Mouse (Mus musculus): ENCODE results near the gene Fes.
A peak's percentile ranks its signal among the peaks of the same experiment; 100 is the strongest.
"Not testable (repeated sequence)": the region's sequence is repeated elsewhere in the genome, so short reads cannot be mapped to it uniquely, and the experiment has no call there.

Fes gene

DNA sequence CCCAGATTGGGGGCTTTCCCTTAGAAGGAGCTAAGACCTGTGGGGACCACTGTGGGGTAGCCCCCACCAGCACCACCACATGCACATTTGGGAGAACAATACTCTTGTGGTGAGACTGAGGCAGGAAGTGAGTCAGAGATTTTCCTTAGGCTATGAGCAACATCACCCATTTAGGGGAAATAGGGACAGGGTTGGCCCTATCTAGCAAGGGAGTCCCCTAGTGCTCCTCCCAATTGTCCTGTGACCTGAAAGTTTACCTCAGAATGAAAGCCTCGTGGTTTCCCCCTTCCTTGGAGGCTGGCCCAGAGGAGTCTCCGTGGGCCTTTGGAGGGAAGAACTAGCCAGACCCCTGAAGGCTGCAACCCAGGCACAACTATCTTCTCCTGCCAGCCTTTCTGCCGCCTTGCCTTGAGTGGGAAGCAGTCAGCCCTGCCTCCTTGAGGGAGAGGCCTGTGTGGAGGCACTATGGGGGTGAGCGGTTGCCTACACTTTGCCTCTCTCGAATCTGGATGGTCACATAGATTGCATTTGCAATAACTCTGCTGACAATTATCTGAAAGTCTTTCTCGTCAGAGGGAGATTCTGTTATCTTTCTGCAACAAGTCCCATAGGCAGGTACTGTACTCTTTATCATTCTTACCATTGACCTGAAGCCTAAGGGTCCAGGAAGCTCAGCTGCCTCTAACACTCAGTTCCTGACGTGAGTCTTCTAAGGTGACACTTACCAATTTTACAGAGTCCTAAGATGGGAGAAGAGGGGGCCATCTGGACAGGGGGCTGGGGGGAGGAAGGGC, 16.6 kb upstream of the Fes start:
- ATAC-seq (ENCODE audit: low TSS enrichment): no peak

DNA sequence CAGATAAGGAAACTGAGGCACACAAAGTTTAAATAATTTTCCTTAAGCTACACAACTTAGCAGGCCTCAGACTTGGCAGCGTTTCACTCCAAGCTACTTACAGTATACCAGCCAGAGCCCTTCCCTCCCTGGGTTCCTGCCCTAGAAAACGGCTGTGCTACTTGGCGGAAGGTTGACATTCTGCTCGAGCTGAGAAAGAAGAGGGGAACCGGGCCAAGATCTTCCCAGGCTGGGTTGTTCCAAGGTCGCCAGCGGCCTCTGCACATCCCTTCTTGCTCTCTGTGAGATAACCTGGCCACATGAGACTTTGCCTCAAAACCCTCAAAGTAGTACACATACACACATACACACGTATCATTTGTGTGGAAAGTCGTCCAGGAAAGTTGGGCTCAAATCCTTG, 15.8 kb upstream of the Fes start:
- peak; percentile 31; the same call in 1 of the 2 replicates for ATAC-seq (ENCODE audit: low TSS enrichment)

DNA sequence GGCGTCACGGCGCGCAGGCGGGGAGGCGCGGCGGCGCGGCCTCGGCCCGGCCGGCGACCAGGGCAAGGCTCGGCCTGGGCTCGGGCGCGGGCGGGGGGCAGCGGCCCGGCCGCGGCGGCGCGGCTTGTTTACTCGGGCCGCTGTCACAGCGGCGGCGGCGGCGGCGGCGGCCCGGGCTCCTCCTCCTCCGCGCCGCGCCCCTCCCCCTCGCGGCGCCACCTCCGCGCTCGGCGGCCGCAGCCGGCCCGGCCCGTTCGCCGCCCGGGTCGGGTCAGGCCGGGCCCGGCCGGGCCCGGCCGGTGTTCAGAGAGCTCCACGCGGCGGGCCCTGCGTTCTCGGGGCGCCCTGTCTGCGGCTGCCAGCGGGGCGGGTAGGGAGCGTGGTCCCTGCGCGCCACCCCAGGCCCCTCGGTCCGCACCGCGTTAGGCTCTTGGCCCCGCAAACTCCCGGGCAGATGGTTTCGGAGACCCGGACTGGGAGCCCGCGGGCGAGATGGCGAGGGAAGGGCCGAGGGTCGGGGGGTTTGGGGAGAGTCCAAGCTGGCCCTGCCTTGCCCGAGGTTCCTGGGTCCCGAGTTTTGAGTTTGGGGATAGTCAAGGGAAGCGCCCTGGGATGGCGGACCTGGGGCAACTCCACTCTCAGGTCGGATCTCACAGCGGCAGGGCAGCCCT, 15.0 kb upstream of the Fes start:
- ATAC-seq (ENCODE audit: low TSS enrichment): peak; percentile 18

DNA sequence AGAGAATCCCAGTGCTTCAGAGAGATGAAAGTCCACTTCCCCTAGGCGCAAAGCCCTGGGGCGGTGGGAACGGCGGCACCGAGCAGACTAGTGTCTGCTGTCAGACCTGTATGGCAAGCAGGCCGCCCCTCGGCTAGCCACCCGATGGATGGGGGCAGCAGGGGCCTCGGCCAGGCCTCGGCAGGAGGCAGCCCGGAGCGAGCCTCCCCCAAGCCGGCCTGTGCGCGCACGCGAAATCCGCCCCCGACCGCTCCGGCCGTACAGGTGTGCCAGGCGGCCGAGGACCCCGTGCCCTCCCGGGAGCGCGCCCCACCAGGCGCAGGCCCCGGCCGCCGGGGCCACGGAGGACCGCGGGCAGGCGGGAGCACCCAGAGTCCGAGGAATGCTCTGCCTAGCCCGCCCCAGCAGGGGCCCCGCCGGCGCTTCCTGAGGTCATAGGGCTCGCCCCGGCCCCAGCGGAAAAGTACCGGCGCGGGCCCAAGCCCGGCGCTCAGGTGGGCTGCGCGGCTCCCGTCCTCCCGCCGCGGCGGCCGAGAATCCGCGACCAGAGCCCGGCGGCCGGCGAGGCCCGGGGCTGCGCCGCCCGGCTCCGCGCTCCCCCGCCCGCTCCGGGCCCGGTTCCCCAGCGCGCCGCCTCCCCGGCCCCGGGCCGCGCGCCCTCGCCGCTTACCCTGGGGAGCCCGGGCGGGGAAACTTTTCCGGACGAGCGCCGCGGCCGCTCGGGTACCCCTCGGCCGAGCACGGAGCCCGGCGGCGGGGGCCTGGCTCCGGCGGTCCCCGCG, 14.3 kb upstream of the Fes start:
- peak; percentile 12; the same call in 1 of the 2 replicates for ATAC-seq (ENCODE audit: low TSS enrichment)

DNA sequence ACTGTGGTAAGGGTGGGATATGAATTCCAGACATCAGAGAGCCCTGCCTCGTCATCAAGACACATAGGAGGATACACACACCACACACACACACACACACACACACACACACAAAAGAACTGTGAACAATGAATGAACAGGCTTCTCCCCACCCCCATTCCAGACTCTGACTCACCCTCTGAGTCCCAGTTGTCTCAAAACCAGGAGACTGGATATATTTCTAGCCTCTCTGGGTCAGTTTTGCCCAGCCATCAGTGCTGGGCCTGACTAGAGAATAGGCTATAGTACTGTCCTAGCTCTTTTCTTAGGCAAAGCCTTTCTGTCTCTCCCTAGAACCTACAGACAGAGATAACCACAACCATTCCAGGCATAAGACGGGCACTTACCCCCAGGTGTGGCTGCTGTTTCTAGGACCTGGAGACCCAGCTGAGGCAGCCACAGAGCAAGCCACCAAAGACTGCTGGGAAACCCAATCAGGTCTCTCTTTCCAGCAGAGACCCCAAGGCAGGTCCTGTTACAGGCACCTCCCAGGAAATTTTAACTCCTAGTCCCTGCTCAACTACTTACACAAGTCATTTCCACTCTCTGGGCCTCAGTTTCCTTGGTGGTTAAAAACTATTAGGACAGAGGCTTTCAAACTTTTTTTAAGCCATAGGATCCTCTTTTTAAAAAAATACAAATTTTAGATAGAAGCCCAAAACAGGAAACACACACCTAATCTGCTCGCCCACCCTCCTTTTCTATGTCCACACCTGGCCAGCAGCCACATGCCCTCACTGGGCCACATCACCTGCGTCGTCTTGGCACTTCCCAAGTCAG, 13.5 kb upstream of the Fes start:
- ATAC-seq (ENCODE audit: low TSS enrichment): no peak

DNA sequence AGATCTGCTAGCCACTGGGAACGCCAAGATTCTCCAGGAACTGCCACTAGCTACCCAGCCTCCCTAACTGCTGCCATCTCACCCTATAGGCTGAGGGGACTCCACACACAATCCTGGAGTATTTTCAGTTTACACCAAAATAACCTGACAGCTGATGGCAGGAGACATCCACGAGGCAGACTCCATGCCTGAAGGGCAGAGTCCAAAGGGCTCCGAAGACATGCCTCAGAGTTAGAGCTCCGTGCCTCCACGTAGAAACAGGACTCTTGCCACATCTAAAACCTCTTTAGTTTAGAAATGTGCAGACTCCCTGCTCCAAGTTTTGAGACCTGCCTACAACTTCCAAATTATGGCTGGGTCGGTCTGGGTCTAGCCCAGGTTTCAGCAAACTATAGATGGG, 12.8 kb upstream of the Fes start:
- ATAC-seq (ENCODE audit: low TSS enrichment): no peak

DNA sequence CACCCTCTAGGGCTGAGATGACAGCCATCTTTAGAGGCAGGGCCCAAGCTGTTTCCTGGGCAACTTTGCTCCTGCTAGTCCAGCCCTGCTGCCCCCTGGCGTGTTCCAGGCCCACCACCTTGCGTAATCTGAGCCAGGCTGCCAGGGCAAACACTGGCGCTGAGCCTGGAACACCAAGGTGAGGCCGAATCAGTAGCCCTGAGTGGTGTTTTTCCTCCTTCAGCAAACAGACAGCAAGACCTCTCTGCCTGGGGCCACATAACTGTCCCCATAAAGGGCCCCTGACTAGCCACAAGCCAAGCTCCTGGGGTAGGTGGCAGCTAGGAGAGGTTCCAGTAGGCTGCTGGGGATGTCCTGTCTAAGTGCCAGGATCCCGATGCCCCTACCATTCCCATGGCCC, 12.4 kb upstream of the Fes start:
- no peak for ATAC-seq (ENCODE audit: low TSS enrichment)

DNA sequence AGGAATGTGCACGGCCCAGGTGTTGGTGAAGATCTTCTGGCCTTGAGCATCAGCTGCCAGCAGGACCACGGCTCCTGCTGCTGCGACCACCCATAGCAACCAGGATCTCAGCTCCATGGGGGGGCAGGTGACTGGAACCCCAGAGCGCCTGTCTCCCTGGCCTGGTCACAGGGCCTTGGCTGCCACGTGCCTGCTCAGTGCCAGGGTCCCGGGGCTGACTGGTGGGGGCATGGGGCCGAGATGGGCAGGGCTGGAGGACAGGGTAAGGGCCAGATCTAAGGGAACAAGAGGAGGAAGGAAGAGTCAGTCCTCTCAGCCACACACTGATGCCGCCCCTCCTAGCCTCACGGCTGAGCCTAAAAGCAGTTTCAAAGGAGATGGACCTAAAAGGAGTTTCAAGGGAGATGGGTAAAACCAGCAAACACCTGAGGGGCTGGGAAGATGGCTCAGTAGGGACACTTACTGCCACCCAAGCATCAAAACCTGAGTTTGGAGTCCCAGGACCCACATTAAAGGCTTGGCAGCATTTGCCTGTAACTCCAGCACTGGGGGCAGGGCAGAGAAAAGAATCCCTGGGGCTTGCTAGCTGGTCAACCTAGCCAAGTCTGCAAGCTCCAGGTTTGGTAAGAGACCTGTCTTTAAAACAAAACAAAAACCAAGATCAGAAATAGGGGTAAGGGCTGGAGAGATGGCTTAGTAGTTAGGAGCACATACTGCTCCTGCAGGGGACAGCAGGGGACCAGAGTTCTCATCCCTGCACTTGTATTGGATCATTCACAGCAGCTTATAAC, 11.1 kb upstream of the Fes start:
- no peak for ATAC-seq (ENCODE audit: low TSS enrichment)

DNA sequence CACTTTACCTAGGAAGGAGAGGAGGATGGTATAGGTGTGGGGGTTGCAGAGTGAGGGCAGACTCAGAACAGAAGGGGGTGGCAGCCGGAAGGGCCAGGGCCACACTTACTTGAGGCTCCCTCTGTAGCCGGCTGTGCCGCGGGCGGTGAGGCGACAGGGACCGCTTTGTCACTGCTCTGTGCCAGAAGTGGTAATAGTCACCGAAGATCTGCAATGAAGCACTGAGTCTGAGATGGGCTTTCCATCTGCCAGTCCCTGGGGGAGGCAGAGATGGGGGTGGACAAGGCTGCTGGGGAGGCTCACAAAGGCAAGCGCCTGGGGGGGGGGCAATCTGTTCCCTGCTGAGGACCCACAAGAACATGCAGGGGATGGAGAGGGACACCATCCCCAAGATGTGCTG, 10.2 kb upstream of the Fes start:
- peak; percentile 51 for ATAC-seq (ENCODE audit: low TSS enrichment)

DNA sequence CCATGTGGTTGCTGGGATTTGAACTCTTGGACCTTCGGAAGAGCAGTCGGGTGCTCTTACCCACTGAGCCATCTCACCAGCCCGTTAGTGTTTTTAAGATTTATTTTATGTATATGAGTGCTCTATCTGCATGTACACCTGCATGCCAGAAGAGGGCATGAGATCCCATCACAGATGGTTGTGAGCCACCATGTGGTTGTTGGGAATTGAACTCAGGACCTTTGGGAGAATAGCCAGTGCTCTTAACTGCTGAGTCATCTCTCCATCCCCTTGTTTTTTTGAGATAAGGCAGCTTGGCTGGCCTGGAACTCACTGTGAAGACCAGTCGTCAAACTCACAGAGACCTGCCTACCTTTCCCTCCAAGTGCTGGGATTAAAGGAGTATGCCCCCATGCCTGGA, 8.7 kb upstream of the Fes start:
- not testable (repeated sequence) for ATAC-seq (ENCODE audit: low TSS enrichment)

DNA sequence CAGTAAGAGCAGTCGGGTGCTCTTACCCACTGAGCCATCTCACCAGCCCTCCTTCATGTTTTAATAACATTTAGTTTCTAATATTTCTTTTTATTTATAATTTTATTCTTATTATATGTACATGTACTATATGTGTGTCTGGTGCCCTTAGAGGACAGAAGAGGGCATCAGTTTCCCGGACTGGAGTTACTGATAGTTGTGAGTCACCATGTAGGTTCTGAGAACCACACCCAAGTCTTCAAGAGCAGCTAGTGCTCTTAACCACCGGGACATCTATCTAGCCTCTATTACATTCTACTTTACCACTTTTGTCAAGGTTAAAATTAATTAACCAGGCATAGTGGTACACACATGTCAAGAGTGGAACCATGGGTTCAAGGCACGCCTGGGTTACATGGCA, 6.9 kb upstream of the Fes start:
- no peak for ATAC-seq (ENCODE audit: low TSS enrichment)

DNA sequence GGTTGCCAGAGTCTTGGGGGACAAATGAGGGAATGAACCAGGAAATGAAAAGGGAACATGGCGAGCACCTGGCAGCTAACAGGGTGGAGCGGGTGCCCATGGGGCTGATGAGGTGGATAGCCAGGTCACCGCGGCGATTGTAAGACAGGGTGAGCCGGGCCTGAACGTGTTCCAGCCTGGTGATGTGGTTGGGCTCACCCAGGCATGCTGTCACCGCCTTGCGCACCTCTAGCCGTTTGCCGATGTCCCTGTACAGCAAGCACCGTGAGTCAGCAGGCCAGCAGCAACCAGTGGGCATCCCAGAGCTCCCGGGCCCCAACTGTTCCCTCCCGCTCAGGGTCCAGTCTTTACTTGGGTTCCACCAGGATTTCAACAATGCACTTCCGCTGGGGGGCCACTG, 4.4 kb upstream of the Fes start:
- no peak for ATAC-seq (ENCODE audit: low TSS enrichment)

DNA sequence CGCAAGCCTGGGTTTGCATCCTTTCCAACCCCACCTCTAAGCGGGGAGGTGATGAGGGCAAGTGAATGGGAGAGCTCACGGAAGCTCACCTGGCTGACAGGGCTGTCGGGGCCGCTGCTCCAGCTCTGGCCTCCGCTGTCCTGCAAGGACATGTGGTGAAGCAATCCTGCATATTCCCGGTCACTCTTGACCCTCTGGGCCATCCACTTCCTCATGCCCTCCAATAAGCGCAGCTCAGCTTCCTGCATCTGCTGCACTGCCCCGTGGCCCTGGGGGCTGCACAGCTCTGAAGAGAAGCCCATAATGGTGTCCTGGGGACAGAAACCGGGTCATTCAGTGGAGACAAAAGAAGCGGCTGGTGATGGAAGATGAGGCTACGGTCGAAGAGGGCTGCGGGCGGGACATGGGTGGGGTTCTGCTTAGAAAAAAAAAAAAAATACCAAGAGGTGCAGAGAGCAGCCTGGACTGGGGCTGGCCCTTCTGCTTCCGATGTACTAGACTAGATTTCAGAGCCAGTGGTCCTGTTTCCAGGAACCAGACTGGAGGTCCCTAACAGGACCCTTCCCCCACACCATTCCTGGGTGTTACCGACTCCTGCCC, 613 bp downstream of the Fes start:
- no peak for ATAC-seq (ENCODE audit: low TSS enrichment)

DNA sequence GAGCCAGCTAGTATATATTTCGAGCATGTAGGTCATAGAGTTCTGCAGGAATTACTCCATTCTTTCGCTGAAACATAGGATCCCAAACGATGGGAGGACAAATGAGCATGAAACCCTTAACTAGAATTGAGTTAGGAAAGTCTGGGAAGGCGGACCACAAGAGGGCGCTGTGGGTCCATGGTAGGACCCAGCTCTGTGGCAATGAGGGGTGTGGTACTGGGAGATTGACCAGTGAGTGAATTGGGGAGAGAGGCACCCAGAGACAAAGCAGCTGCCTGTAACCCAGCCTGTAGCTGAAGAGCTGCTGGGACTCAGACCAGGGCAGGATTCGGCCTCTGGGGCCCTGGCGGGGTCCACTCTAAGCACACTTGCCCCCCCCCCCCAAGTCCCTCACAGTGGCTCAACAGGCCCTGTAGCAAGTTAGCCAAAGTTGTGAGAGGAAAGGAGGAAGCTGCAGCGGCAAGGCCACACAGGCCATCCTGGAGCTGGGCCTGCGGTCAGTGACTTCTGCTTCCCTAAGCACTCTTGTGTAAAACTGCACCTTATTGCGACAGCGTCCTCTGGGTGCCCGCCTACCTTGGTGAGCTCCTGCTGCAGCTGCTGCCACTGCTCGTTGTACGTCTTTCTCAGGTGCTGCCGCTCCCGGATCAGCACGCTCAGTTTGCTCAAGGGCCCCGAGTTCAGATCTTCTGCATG, 1.4 kb downstream of the Fes start:
- ATAC-seq (ENCODE audit: low TSS enrichment): peak; percentile 81

DNA sequence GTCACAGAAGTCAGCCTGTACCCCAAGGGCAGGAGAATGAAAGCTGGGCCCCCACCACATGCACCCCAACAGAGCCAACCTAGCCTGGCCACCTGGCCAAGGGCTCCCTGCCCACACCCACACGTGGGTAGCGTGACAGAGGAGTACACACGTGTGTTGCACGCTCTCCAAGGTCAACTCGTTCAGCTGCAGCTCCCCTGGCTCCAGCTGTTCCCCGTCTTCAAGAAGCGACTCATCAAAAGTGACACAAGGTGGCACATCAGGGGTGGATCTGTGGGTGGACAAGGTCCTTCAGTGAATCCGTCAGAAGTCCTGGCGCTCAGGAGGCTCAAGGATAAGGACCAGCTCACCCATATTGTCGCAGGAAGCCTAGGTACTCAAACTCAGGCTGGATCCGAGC, 4.8 kb downstream of the Fes start:
- ATAC-seq (ENCODE audit: low TSS enrichment): no peak

DNA sequence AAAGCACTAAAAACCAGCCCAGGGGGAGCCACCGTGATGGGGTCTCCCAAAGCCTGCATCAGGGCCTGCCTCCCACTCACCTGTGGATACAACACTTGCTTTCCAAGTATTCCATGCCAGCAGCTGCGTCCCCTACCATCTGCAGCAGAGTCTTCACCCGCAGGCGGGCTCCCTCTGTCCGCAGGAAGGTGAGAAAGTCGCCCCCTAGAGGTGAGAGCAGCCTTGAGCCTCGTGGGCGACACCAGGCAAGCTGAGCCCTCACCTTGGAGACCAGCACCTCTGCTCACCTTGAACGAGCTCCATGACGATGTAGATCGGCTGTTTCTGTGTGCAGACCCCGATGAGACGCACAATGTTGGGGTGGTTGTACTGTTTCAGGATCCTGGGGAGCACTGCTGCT, 8.2 kb downstream of the Fes start:
- no peak for ATAC-seq (ENCODE audit: low TSS enrichment)

DNA sequence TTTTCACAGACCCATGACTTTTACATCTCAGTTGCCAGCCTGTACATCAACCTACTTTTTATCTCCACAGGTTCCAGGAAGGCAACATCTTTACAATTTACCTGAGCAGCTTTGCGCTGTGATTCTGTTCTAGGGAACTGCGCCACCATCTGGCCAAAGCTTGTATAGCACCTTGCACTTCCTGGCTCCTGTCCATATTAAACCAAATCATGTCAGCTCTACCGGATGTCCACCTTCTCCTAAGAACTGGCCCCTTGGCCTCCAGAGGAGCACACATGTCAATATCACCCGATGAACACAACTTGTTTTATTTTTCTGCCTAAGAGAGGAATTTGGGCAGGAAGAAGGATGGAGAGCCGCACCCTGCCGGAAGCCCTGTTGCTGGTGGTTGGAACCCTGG, 10.3 kb downstream of the Fes start:
- ATAC-seq (ENCODE audit: low TSS enrichment): no peak

DNA sequence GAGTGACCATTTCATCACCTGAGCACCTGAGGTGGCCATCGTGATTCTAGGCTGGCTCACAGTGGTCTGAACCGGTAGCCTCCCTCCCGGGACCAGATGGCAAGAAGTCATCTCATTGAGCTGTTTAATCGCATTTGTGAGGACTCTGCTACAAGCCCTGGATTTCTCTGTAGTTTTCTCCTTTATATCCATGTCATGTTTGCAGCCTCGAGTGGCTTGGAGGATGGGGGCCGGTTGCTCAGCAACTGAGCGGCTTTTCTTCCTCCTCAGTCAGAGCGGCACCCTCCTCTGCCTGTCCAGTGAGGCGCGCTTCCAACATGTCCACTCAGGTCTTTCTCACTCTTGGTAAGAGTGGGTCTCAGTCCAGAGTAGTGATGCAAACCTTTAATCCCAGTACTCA, 11.6 kb downstream of the Fes start:
- ATAC-seq (ENCODE audit: low TSS enrichment): 0 out of 2 replicates have a peak, but pooled peaks have one; percentile 13

DNA sequence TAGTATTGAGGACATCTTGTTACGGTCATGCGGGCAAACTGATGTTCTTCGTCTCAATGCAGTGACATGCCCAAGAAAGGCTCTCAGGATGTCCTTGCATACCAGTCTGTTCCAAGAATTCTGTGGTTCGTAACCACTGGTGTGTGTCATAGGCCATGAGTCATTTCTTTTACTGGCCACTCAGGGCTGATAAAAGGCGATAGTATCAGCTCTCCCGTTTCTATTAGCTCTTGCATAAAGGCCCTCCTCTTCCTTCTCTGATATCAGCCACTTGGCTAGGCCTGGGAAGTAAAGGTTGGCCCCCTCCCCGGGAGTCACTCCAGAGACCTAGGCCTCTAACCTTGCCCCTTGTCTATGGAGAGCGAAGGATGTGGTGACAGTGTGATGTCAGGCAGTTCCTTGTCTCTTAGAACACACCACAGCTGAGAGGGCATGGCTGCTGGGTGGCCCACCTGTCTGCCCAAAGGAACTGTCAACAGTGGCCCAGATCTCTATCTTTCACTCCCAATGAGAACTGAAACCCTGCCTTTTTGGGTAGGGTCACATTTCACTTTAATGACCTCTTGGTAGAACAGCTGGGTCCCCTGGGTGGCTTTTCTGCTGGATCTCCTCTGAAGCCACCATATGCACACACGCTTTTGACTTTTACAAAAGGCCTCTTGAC, 12.2 kb downstream of the Fes start:
- no peak for ATAC-seq (ENCODE audit: low TSS enrichment)
